Mouse (Mus musculus) lung, postnatal 0 days (tissue): ENCODE measurements around the gene Mgat4c.

Source experiments
- CTCF ChIP-seq: IDR thresholded peaks from 2 replicates; pipeline ENCODE4 v1.5.1; 2016; ENCODE audit warnings: antibody characterized with exemption, mild to moderate bottlenecking
- EP300 ChIP-seq: IDR thresholded peaks from 2 replicates; pipeline ENCODE4 v1.6.1; 2016; ENCODE audit warnings: antibody characterized with exemption, mild to moderate bottlenecking, control low read depth

DNA sequence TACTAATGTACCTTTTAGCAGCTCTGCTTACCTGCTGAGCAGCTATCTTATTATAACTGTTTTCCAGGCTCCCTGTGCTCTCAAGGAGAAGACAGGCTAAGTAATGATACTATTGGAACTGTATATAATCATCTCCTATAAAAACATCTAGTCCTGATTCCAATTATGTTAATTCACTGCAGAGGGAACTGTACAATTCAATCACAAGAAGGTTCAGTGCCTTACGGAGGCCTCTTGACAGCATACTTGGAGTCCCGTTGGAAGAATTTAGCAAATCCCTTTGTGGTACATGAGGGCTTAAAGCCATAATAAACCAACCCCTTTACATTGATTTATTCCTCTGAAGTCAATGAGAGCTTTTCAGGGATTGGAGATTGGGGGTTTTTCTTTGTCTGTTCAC, 174.8 kb downstream of the Mgat4c start:
- no peak for TF ChIP-seq CTCF
- no peak for TF ChIP-seq EP300
